Mouse (Mus musculus) forebrain, embryonic 15.5 days (tissue): Measurements from ENCODE around the gene Rsbn1l. TPM values are rescaled to one million over a fixed set of nuclear protein-coding genes. Genes with fewer than 3 reads are reported as not detected.

Source experiments
- ATAC-seq: fragments of 200-750 bp; cut with Nextera tagmentation; replicated peaks from 2 replicates; pipeline ENCODE4 v1.8.0; 2017; ENCODE audit warnings: mild to moderate bottlenecking, moderate TSS enrichment, moderate library complexity
- H3K27ac ChIP-seq: fragments of 300-500 bp; sonication (generic); replicated peaks from 2 replicates; pipeline ENCODE4 v1.5.1; 2015; ENCODE audit warnings: mild to moderate bottlenecking, inconsistent platforms
- H3K27me3 ChIP-seq: fragments of 300-500 bp; sonication (generic); 2 replicates; pipeline ENCODE4 v1.6.1; 2015; ENCODE audit warnings: inconsistent platforms
- H3K36me3 ChIP-seq: fragments of 300-500 bp; sonication (generic); 2 replicates; pipeline ENCODE4 v1.6.1; 2015; ENCODE audit warnings: mild to moderate bottlenecking, inconsistent platforms
- H3K4me1 ChIP-seq: fragments of 300-500 bp; sonication (generic); 2 replicates; pipeline ENCODE4 v1.6.1; 2015; ENCODE audit warnings: inconsistent platforms
- H3K4me2 ChIP-seq: fragments of 300-500 bp; sonication (generic); replicated peaks from 2 replicates; pipeline ENCODE4 v1.6.1; 2015; ENCODE audit warnings: mild to moderate bottlenecking, inconsistent platforms
- H3K4me3 ChIP-seq: fragments of 300-500 bp; sonication (generic); 2 replicates; pipeline ENCODE4 v1.5.1; 2015; ENCODE audit warnings: mild to moderate bottlenecking, inconsistent platforms
- H3K9ac ChIP-seq: fragments of 300-500 bp; sonication (generic); replicated peaks from 2 replicates; pipeline ENCODE4 v1.6.1; 2015; ENCODE audit warnings: mild to moderate bottlenecking, inconsistent platforms
- H3K9me3 ChIP-seq: fragments of 300-500 bp; sonication (generic); 2 replicates; pipeline ENCODE4 v1.6.1; 2016; ENCODE audit warnings: inconsistent platforms
- WGBS: fragments of 180-500 bp; shearing (Covaris S2); methylation state at CpG from one replicate; pipeline ENCODE4 v1.1.7; 2015; ENCODE audit warnings: mixed read lengths; 5-methylcytosine and 5-hydroxymethylcytosine counted together
- polyA plus RNA-seq: library from polyadenylated mRNA; unstranded; fragments of >200 nt; fragmentation: Nextera tagmentation; extraction: Ambion mirVana; gene quantifications from 2 replicates; pipeline ENCODE4 v1.2.1, GENCODE M21; 2015

Rsbn1l gene
- polyA plus RNA-seq, 1 experiment from 2014 or later, result 5.9 TPM

DNA sequence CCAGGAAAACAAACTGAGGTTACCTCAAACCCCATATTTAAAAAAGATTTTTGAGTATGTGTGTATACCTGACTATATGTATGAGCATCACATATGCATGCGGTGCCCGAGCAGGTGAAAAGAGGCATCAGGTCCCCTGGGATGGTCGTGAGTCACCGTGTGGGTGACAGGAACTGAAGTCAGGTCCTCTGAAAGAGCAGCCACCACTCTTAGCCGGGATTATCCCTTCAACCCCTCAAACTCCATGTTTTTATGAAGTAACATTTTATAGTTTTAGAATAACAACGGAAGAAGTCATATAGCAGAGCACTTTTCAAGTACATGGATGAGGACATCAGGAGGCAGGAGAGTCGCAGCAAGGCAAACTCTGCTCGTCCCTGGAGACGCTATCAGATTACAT, 12.3 kb upstream of the Rsbn1l start:
- Histone ChIP-seq H3K4me1 (peaks cover 6% of the 10 kb centered on the region; the same call in 1 of the 2 replicates), H3K4me2 (no peak overlapping the region), H3K4me3 (no peak overlapping the region), H3K9ac (no peak overlapping the region), H3K27me3 (no peaks in the 10 kb centered on the region), H3K27ac (no peak overlapping the region), H3K9me3 (no peaks in the 10 kb centered on the region), H3K36me3 (no peaks in the 10 kb centered on the region)
- WGBS, result 82% methylated on average over 9 of the region's 9 CpGs
- no peak for ATAC-seq

DNA sequence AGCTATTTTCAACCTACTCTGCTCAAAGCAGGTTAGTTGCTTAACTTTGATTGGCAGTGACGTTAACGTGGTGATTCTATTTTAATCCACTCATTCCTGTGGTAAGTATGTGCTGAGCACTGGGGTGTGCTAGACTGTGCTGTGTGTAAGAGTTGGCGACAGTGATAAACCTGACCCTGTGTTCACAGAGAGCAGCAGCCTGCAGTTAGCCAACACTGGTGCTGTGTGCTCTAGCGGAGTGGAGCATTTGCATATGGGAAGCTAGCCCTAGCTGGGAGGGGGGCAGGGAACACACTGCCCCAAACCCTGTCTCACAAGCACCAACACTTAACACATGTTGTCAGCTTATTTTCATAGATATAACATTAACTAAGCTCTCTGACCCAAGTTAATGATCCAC, 11.7 kb upstream of the Rsbn1l start:
- WGBS, result 45% methylated on average over 4 of the region's 4 CpGs
- peaks cover 12% of the 10 kb centered on the region; the same call in 1 of the 2 replicates for H3K4me1 ChIP-seq
- no peak overlapping the region for H3K9ac ChIP-seq
- H3K4me3 ChIP-seq, result no peak overlapping the region
- H3K27ac ChIP-seq, result no peak overlapping the region
- no peaks in the 10 kb centered on the region for H3K36me3 ChIP-seq
- ATAC-seq, result peak; percentile 68
- no peaks in the 10 kb centered on the region for H3K9me3 ChIP-seq
- no peak overlapping the region for H3K4me2 ChIP-seq
- H3K27me3 ChIP-seq, result no peaks in the 10 kb centered on the region

DNA sequence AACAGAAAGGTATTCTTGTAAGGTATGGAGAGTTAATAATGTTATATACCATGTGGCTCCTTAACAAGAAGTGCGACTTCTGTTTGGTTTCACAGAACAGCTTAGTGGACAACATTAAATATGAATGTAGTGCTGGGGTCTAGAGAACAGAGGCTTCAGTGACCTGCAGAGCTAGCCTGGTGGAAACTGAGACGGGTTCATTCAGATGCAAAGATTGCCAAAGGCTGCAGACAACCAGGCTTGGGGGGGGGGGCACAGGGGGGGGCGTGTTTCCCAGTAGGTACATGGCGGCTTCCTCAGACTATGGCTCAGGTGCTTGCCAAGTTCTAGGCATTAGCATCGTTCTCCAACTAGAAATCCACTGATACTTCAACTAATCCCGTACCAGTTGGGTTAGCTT, 8.2 kb upstream of the Rsbn1l start:
- Histone ChIP-seq H3K9ac (no peak overlapping the region), H3K27ac (no peak overlapping the region), H3K4me1 (peaks cover 14% of the 10 kb centered on the region; the same call in 1 of the 2 replicates), H3K36me3 (no peaks in the 10 kb centered on the region), H3K4me2 (no peak overlapping the region), H3K4me3 (no peak overlapping the region), H3K9me3 (no peaks in the 10 kb centered on the region), H3K27me3 (no peaks in the 10 kb centered on the region)
- 64% methylated on average over 6 of the region's 6 CpGs for WGBS
- ATAC-seq, result no peak

DNA sequence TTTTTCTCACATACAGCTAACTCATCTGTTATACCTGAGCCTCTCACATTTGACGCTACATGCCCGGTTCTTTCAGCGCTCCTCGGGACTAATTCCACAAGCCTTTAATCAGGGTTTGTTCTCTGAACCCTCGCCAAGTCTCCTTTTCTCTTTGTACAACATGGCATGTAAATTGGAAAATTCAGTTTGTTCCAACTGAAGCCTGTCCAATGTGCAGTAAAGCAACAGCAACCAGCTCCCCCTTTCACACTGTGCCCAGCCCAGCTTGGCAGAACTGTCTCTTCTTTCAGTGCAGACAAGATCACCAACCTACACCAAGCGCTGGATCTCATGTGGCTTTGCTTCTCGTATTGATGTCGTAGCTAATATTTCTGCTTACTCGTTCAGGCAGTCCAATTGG, 7.1 kb upstream of the Rsbn1l start:
- peak; percentile 83 for ATAC-seq
- H3K4me3 ChIP-seq, result no peak overlapping the region
- WGBS, result 46% methylated on average over 9 of the region's 9 CpGs
- H3K9ac ChIP-seq, result no peak overlapping the region
- peaks cover 14% of the 10 kb centered on the region; the same call in 1 of the 2 replicates for H3K4me1 ChIP-seq
- H3K9me3 ChIP-seq, result no peaks in the 10 kb centered on the region
- H3K27ac ChIP-seq, result peak overlapping the region; percentile 36
- no peaks in the 10 kb centered on the region for H3K36me3 ChIP-seq
- no peaks in the 10 kb centered on the region for H3K27me3 ChIP-seq
- no peak overlapping the region for H3K4me2 ChIP-seq

DNA sequence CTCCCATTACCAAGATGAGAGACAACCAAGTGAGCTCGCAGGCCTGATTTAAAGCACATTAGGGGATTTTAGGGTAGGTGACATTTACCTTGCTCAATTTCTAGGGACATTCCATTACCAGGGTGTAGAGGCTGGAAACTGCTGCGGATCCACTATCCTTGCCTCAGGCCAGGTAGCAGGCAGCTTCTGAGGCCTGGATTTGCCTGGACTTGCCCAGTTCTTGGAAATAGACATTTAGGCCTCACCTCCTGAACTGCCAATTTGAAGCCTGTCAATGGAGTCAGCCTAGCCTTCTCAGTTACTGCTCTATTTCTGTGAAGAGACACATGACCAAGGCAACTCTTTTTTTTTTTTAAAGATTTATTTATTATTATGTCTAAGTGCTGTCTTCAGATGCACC, 4.7 kb upstream of the Rsbn1l start:
- 94% methylated on average over 2 of the region's 2 CpGs for WGBS
- Histone ChIP-seq H3K4me3 (no peak overlapping the region), H3K27me3 (no peaks in the 10 kb centered on the region)

DNA sequence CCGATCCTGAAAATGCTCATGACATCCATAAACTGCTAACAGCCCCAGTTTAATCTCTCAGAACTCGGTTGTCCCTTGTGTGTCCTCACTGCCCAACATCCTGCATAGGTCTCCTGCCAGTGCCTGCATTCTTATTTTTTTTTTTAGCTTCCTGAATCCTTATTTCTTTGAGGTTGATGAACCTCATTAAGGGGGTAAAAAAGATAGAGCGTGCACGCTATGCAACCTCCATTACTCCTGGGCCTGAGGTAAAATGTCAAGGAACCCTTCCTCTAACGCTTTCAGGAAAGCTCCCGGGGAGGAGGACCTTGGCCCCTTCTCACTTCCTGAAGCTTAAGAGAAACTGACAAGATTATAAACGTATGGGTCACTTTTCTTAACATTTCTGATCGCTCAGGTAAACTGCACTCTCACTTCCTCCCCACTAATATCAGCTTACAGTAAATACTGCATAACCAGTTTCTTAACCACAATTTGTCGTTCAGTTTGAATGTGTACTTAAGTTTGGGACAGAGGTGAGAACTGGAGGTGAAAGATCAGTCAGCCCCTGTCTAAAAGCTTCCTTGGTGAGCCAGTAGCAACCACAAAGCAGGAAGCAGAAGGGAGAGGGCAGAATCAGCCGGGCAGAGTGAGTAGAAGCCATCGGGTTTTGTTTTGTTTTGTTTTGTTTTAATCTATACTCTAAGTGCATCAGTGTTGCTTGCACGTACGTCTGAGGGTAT, 923 bp downstream of the Rsbn1l start:
- peaks cover 7% of the 10 kb centered on the region for H3K4me1 ChIP-seq
- no peak for ATAC-seq
- 72% methylated on average over 13 of the region's 13 CpGs for WGBS

More for the DNA sequence above, 4.7 kb upstream of the Rsbn1l start:
- H3K27ac ChIP-seq, result no peak overlapping the region
- no peaks in the 10 kb centered on the region for H3K36me3 ChIP-seq
- ATAC-seq, result no peak
- H3K4me2 ChIP-seq, result no peak overlapping the region
- peaks cover 9% of the 10 kb centered on the region; the same call in 1 of the 2 replicates for H3K4me1 ChIP-seq
- H3K9me3 ChIP-seq, result peaks cover 6% of the 10 kb centered on the region; the same call in 1 of the 2 replicates
- H3K9ac ChIP-seq, result no peak overlapping the region

DNA sequence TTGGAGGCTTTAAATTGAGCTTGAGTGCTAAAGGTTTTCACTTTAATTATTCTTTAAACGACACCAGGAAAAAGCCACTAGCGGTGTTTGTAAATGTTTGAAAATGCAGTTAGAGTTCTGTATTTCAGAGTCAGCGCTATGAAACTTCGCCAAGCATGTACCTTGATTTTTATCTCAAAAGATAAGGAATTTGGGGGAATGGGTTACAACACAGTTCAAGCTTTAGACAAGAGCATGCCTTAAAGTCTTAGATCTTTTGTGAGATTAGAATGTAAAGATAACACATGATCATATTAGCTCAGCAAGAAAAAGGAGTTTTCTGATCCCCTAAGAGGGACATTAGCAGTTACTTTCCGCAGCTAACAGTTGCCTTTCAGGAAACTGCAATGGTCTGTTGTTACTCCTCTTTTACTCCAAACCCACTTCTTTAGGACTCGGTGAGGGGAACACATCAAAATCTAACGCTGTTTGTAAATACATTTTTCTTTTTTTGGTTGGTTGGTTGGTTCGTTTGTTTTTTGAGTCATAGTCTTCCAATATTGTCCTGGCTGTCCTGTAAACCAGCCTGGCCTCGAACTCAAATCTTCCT, 3.8 kb downstream of the Rsbn1l start:
- H3K4me3 ChIP-seq, result peak overlapping the region; percentile 99
- peaks cover 20% of the 10 kb centered on the region for H3K4me1 ChIP-seq
- H3K9me3 ChIP-seq, result peaks cover 3% of the 10 kb centered on the region; the same call in 1 of the 2 replicates
- no peaks in the 10 kb centered on the region for H3K27me3 ChIP-seq
- ATAC-seq, result no peak
- peak overlapping the region; percentile 48 for H3K4me2 ChIP-seq
- WGBS, result 25% methylated on average over 9 of the region's 9 CpGs
- peak overlapping the region; percentile 99; the same call in 1 of the 2 replicates for H3K27ac ChIP-seq
- peak overlapping the region; percentile 92 for H3K9ac ChIP-seq
- H3K36me3 ChIP-seq, result no peaks in the 10 kb centered on the region

More for the DNA sequence above, 923 bp downstream of the Rsbn1l start:
- H3K9me3 ChIP-seq, result peaks cover 6% of the 10 kb centered on the region; the same call in 1 of the 2 replicates
- no peak overlapping the region for H3K4me2 ChIP-seq
- no peak overlapping the region for H3K27ac ChIP-seq
- H3K36me3 ChIP-seq, result no peaks in the 10 kb centered on the region
- H3K9ac ChIP-seq, result no peak overlapping the region
- H3K4me3 ChIP-seq, result no peak overlapping the region
- no peaks in the 10 kb centered on the region for H3K27me3 ChIP-seq

DNA sequence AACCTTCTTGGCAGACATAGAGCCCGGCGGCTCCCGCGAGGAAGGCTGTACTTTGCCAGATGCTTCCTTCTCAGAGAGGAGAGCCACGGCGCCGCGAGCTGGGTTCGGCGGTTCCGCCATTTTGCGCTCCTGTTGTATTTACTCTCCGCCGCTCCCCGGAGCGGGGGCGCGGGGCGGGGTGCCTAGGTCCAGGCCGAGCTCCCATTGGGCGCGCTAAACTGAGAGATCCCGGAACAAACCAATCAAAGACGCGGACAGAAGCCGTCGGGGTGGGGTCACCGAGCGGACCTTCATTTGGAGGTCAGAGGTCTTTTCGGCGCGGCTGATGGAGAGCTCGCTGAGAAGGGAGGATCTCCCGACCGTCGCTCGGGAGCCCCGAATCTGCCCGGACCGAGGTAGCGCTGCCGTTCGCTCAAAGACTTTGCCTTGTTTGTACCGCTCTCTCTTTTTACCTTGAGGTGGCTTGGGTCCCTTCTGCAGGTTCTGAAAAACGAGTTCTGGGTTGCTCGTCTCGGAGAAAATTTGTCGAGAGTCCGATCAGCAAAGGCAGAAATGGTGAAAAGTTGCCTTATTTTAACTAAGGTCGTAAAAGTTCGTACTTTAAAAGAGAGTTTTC, 4.4 kb downstream of the Rsbn1l start:
- Histone ChIP-seq H3K9me3 (no peaks in the 10 kb centered on the region), H3K36me3 (no peaks in the 10 kb centered on the region), H3K4me2 (peak overlapping the region; percentile 59), H3K9ac (peak overlapping the region; percentile 92), H3K4me3 (peak overlapping the region; percentile 99), H3K27ac (peak overlapping the region; percentile 99), H3K4me1 (peaks cover 20% of the 10 kb centered on the region), H3K27me3 (no peaks in the 10 kb centered on the region)
- peak; percentile 99 for ATAC-seq
- WGBS, result under 1% methylated on average over 51 of the region's 51 CpGs

DNA sequence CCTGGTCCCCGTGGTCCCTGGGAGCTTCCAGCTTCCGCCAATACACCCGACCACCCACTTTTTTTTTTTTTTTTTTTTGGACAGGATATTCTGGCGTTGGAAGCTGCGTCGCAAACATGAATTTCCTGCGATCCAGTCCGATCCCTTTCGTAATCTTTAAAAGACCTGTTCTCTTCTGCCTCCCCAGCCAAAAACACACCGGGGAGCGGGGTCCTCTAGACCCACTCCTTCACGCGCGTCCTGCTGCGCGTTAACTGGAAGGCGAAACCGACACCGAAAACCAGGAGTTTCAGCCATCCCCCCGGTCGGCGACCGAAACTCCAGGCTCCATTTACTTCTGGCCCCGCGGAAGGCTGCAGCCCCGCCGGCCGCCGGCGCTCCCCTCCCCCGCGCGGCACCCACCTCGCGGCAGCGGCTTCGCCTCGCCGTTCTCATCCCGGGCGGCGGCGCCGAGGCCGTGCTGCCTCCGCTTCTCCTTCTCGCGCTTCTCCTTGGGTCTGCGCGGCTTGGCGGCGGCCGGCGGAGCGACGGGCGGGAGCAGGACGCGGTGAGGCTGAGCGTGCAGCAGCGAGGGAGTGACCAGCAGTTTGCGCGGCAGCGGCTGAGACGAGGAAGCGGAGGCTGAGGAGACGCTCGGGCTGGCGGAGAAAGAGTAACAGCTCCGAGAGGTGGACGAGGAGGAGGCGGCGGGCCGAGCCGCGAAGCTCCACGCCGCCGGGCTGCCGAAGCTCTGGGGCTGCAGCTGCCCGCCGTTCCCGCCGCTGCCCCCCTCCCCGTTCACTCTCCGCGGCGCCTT, 5.1 kb downstream of the Rsbn1l start:
- no peaks in the 10 kb centered on the region for H3K9me3 ChIP-seq
- peak; percentile 86 for ATAC-seq
- peaks cover 20% of the 10 kb centered on the region for H3K4me1 ChIP-seq
- H3K4me2 ChIP-seq, result peak overlapping the region; percentile 59
- WGBS, result under 1% methylated on average over 88 of the region's 88 CpGs
- H3K9ac ChIP-seq, result peak overlapping the region; percentile 92
- peak overlapping the region; percentile 99 for H3K4me3 ChIP-seq
- no peaks in the 10 kb centered on the region for H3K36me3 ChIP-seq
- peak overlapping the region; percentile 99 for H3K27ac ChIP-seq
- no peaks in the 10 kb centered on the region for H3K27me3 ChIP-seq

DNA sequence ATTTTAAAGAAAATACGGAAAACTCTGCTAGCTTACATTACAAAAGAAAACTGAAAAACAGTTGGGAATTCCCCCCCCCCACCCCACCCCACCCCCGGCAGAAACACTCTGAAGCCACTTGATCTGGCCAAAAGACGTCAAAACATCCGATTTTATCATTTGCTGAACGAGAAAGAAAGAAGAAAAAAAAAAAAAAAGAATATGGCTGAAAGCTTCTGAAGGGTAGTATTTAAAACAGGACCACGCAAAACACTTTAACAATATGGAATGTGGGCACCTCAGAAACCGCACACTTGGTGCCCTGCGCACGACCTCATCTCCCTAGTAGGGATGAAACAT, 5.7 kb downstream of the Rsbn1l start:
- under 1% methylated on average over 9 of the region's 9 CpGs for WGBS
- Histone ChIP-seq H3K4me2 (peak overlapping the region; percentile 59), H3K4me3 (peak overlapping the region; percentile 99), H3K9me3 (no peaks in the 10 kb centered on the region), H3K9ac (peak overlapping the region; percentile 92), H3K4me1 (peaks cover 20% of the 10 kb centered on the region), H3K27ac (peak overlapping the region; percentile 99), H3K36me3 (no peaks in the 10 kb centered on the region), H3K27me3 (no peaks in the 10 kb centered on the region)
- no peak for ATAC-seq

DNA sequence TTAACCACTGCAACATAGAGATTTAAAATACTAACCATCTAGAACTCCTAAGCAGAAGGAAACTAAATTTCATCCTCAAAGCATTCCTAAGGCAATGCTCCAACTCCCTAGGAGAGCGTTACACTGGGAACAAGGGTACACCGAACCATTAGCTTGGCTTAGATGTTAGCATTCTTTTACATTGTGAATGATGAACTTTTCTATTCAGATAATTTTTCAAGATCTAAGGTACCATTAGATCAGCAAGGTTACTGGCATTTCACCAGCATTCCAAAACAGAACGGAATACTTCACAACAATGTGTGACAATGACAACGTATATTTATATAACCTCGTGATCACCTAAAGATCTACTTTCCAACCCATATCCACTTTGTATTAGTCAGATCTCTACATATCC, 6.1 kb downstream of the Rsbn1l start:
- no peaks in the 10 kb centered on the region for H3K27me3 ChIP-seq
- ATAC-seq, result no peak
- 6% methylated on average over 5 of the region's 5 CpGs for WGBS

DNA sequence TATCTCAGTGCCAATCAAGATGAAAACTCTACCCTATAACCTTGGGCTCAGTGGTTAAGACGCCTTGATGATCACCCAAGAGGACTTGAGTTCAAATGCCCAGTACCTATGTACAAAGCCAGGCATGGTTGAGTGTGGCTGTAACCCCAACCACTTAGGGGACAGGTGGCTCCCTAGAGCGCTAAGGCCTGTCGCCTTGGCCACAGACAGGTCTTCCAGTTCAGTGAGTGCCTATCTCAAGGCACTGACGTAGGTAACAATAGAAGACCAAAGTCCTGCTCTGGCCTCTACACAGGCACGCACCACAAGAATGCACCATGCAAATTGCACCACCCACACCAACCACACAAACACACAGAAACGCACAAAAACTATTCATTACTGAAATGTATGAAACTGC, 9.3 kb downstream of the Rsbn1l start:
- ATAC-seq, result no peak

More for the DNA sequence above, 6.1 kb downstream of the Rsbn1l start:
- Histone ChIP-seq H3K9ac (peak overlapping the region; percentile 92), H3K4me1 (peaks cover 21% of the 10 kb centered on the region), H3K9me3 (no peaks in the 10 kb centered on the region), H3K4me3 (peak overlapping the region; percentile 99), H3K4me2 (peak overlapping the region; percentile 59), H3K36me3 (no peaks in the 10 kb centered on the region), H3K27ac (no peak overlapping the region)

More for the DNA sequence above, 9.3 kb downstream of the Rsbn1l start:
- no peaks in the 10 kb centered on the region for H3K36me3 ChIP-seq
- H3K4me2 ChIP-seq, result no peak overlapping the region
- no peaks in the 10 kb centered on the region for H3K27me3 ChIP-seq
- H3K4me1 ChIP-seq, result peaks cover 18% of the 10 kb centered on the region
- H3K4me3 ChIP-seq, result no peak overlapping the region
- H3K9ac ChIP-seq, result no peak overlapping the region
- no peaks in the 10 kb centered on the region for H3K9me3 ChIP-seq
- no peak overlapping the region for H3K27ac ChIP-seq
- WGBS, result 85% methylated on average over 6 of the region's 6 CpGs
